Mouse (Mus musculus) layer of hippocampus, adult 9-11 months (tissue): ENCODE measurements around the gene Cttnbp2nl.

Experiments used
- DNase-seq: peaks from one replicate; pipeline ENCODE4 v3.0.0; 2022

Gene Cttnbp2nl

GRCm38 (mm10) chr3:105058627-105059513 is 5.9 kb upstream of the Cttnbp2nl start:
- peak; percentile 84 for DNase-seq

- peak; percentile 33 for DNase-seq
These were observed 2.7 kb upstream of the Cttnbp2nl start for GRCm38 (mm10) chr3:105055666-105056065.

- DNase-seq: peak; percentile 66
These were observed 2.0 kb upstream of the Cttnbp2nl start for GRCm38 (mm10) chr3:105054952-105055351.

- no peak for DNase-seq
These were observed 704 bp upstream of the Cttnbp2nl start for GRCm38 (mm10) chr3:105053698-105054001.

GRCm38 (mm10) chr3:105052171-105052936 is 592 bp downstream of the Cttnbp2nl start:
- no peak for DNase-seq

GRCm38 (mm10) chr3:105051103-105051502 is 1.8 kb downstream of the Cttnbp2nl start:
- no peak for DNase-seq

- peak; percentile 42 for DNase-seq
These were observed 3.1 kb downstream of the Cttnbp2nl start for GRCm38 (mm10) chr3:105049848-105050247.

GRCm38 (mm10) chr3:105047616-105048015 is 5.3 kb downstream of the Cttnbp2nl start:
- DNase-seq: peak; percentile 84

GRCm38 (mm10) chr3:105046870-105047269 is 6.1 kb downstream of the Cttnbp2nl start:
- DNase-seq: peak; percentile 79

GRCm38 (mm10) chr3:105043746-105044145 is 9.2 kb downstream of the Cttnbp2nl start:
- DNase-seq: no peak

GRCm38 (mm10) chr3:105040983-105041625 is 11.8 kb downstream of the Cttnbp2nl start:
- DNase-seq: no peak

- DNase-seq: no peak
These were observed 12.9 kb downstream of the Cttnbp2nl start for GRCm38 (mm10) chr3:105040002-105040401.

GRCm38 (mm10) chr3:105037240-105037770 is 15.6 kb downstream of the Cttnbp2nl start:
- DNase-seq: no peak

- DNase-seq: peak; percentile 87
These were observed 16.6 kb downstream of the Cttnbp2nl start for GRCm38 (mm10) chr3:105036281-105036847.

- DNase-seq: peak; percentile 69
These were observed 29.5 kb downstream of the Cttnbp2nl start for GRCm38 (mm10) chr3:105023371-105024005.

GRCm38 (mm10) chr3:105019826-105020692 is 32.9 kb downstream of the Cttnbp2nl start:
- DNase-seq: no peak

GRCm38 (mm10) chr3:105018783-105019105 is 34.2 kb downstream of the Cttnbp2nl start:
- no peak for DNase-seq

GRCm38 (mm10) chr3:105018085-105018782 is 34.7 kb downstream of the Cttnbp2nl start:
- DNase-seq: no peak

- no peak for DNase-seq
These were observed 35.6 kb downstream of the Cttnbp2nl start for GRCm38 (mm10) chr3:105017314-105017713.

- DNase-seq: no peak
These were observed 36.7 kb downstream of the Cttnbp2nl start for GRCm38 (mm10) chr3:105016204-105016603.

GRCm38 (mm10) chr3:105014908-105015307 is 38.0 kb downstream of the Cttnbp2nl start:
- DNase-seq: no peak
